Mouse (Mus musculus): ENCODE measurements around the gene 1700061G19Rik.
A peak's percentile ranks its signal among the peaks of the same experiment; 100 is the strongest.

1700061G19Rik gene

GRCm38 (mm10) chr17:56874936-56875651 lies at the start of gene 1700061G19Rik:
Gene 1700061G19Rik (plus strand): TSS chr17:56875477.
- no peak for DNase-seq (ENCODE audit: low spot score in 2 of 2)

DNA sequence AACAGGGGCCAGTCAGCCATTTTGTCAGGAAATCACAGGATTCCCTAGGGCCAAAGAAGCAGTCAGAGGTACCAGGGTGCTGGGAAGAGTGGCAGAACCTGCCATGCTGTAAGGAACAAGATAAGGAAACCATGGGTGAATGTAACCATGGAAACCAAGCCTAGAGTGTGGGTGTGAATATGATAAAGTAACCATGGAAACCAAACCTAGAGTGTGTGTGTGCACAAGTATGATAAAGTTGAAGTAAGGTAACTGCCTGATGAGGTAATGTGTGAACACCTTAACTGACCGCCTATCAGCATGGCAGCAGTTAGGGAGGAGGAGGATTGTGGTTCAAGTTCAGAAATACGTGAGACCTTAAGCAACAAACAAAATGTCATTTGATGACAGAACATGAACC lies 48.6 kb upstream of the 1700061G19Rik start:
- DNase-seq (ENCODE audit: low spot score in 2 of 2) = no peak

GRCm38 (mm10) chr17:56829171-56829570 lies 46.1 kb upstream of the 1700061G19Rik start:
- DNase-seq (ENCODE audit: low spot score in 2 of 2) = no peak

DNA sequence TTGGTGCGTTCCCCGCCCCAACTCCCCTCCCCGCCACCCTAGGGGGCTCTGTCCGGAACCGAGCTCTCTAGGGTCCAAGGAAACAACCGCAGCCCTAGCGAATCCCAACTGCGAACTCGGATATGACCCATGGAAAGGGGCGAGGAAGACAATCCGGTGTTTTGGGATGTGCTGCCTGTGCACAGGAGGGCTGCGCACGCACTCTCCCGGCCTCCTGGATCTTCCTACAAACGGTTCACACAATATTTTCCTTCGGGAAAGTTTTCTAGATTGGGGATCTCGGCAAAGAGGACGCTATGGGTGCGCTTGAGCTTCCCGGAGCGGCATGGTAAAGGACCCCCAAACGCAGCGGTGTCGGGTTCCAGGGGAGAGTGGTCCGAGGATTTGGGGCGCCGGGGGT lies 45.5 kb upstream of the 1700061G19Rik start:
- DNase-seq (ENCODE audit: low spot score in 2 of 2) = no peak

- no peak for DNase-seq (ENCODE audit: low spot score in 2 of 2)
Measured at GRCm38 (mm10) chr17:56830411-56831110, 44.7 kb upstream of the 1700061G19Rik start, which contains the start of gene Rfx2. Gene Rfx2 (minus strand): TSS chr17:56831013.

DNA sequence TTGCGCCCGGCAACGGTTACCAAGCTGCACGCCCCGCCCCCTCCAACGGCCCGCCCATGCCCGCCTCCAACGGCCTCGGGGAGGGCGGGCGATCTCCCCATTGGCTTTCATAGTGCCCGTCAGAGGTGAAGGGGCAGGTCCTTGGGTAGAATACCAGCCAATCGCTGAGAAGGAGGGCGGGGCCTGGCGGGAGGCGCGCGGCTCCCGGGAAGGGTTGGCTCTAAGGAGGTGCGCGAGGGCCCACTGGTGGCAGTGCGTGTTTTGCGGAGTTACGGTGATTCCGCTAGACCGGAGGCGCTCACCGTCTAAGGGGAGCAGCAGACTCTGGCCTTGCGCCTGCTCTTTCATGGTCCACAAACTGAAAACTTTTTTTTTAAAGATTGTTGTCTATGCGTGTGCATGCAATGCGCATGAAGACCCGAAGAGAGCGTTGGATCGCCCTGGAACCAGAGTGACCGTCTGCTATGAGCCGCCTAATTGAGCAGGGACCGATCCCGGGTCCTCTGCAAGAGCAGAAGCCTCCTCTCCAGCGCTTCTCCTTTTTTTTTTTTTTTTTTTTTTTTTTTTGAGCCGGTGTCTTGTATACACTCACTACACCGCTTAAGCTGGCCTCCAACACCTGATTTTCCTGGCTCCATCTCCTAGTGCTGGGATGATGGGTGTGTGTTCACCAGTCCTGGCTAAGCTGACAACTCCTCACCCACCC lies 44.0 kb upstream of the 1700061G19Rik start:
- peak; percentile 96 to 97 for DNase-seq (ENCODE audit: low spot score in 2 of 2)

GRCm38 (mm10) chr17:56832918-56833317 lies 42.4 kb upstream of the 1700061G19Rik start:
- no peak for DNase-seq (ENCODE audit: low spot score in 2 of 2)

DNA sequence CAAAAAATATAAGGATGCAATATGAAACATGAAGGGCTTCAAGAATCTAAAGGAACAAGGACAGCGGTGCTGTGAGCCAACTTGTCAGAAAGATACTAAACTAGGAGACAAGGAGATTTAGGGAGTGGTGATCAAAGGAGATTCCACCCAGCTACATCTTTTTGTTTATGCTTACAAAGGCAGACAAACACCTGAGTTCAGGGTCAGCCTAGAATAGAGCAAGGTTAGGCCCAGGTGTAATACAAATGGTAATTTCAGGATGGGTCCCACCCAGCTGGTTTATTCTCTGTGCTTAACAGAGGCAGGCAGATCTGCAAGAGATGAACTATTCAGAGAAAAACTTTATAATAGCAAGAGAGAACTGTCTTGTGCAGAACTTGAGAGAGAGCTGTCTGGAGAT lies 41.9 kb upstream of the 1700061G19Rik start:
- no peak for DNase-seq (ENCODE audit: low spot score in 2 of 2)

DNA sequence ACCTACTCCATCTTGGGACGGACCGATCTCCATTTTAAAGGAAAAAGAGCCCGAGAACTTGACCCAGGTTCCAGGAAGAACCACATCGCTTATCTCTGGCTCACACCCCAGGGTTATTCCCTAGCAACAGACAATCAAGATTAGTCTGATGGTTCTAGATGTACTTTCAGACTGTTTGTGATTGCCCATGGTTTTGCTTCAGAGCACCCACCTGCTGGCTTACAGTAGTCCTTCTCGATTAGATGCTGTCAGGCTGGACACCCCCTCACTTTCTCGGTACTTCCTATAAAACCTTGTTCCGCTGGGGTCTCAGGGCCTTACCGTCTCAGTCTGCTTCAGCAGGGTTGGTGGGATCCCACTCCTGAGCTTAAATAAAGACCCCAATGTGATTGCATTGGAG lies 38.9 kb upstream of the 1700061G19Rik start:
- DNase-seq (ENCODE audit: low spot score in 2 of 2) = no peak

GRCm38 (mm10) chr17:56840524-56840923 lies 34.8 kb upstream of the 1700061G19Rik start:
- no peak for DNase-seq (ENCODE audit: low spot score in 2 of 2)

DNA sequence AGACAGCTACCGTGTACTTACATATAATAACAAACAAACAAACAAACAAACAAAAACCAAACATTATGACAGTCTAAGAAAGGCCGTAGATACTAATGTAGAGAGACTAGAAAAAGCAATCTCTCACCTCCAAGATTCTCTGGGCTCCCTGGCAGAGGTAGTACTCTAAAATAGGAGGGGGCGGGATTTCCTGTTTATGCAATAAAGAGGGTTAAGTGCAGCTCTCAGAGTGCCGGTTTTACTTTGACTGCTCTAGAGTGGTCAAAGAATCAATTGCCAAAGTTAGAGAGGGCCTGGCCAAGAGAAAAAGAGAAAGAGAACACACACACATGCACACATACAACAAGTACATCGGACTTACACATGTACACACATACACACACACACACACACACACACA lies 33.1 kb upstream of the 1700061G19Rik start:
- no peak for DNase-seq (ENCODE audit: low spot score in 2 of 2)

DNA sequence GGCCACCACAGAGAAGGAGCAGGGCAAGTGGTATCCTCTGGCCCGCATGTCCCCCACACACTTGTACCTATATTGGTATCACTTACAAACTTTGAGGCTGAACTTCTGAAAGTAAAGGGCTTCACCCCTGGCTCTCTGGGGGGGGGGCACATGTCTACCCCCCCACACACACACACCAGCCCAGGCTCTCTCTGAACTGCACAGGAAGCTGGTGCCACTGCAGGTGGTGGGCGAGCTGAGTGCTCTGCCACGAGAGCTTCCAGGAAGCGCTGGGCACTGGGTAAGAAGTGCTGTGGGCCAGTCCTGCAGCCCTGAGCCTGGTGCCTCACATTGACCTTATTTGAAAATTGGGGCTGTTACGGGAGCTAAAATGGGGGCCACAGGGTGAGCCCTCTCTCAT lies 31.6 kb upstream of the 1700061G19Rik start:
- no peak for DNase-seq (ENCODE audit: low spot score in 2 of 2)

GRCm38 (mm10) chr17:56848785-56849184 lies 26.5 kb upstream of the 1700061G19Rik start:
- no peak for DNase-seq (ENCODE audit: low spot score in 2 of 2)

- DNase-seq (ENCODE audit: low spot score in 2 of 2) = no peak
Measured at GRCm38 (mm10) chr17:56849710-56850109, 25.6 kb upstream of the 1700061G19Rik start.

- DNase-seq (ENCODE audit: low spot score in 2 of 2) = no peak
Measured at GRCm38 (mm10) chr17:56851167-56851566, 24.1 kb upstream of the 1700061G19Rik start.

DNA sequence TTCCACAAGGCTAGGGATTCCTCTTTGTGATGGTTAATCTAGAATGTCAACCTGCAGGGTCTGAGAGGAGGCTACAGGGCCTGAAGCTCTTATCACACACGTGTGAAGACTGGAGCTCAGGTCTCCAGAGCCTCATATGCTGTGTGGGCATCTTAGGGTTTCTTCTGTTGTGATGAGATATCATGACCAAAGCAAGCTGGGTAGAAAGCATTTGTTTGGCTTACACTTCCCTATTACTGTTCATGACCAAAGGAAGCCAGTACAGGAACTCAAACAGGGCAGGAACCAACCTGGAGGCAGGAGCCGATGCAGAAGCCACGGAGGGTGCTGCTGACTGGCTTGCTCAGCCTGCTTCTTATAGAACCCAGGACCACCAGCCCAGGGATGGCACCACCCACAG lies 19.9 kb upstream of the 1700061G19Rik start:
- DNase-seq (ENCODE audit: low spot score in 2 of 2) = no peak

DNA sequence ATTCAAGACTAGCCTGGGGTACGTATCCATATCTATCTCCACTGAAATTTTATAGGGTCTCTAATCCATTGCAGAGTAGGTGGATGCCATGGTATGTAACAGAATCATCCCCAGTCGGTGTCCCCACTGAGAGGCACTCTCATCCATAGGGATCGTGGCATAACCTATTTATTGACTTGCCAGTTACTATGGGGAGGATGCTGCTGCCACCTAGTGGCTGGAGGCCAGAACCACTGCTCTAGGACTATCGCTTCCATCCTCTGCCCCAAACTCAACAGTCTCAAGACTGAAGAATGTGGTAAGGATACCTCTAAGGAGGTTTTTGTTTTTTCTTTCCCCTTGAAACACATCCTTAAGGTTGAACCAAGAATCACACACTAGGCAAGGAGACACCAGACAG lies 17.1 kb upstream of the 1700061G19Rik start:
- peak in 1 of 2 experiments; percentile 14 for DNase-seq (ENCODE audit: low spot score in 2 of 2)

GRCm38 (mm10) chr17:56858922-56859321 lies 16.4 kb upstream of the 1700061G19Rik start:
- DNase-seq (ENCODE audit: low spot score in 2 of 2) = no peak

GRCm38 (mm10) chr17:56861197-56861596 lies 14.1 kb upstream of the 1700061G19Rik start:
- no peak for DNase-seq (ENCODE audit: low spot score in 2 of 2)

- DNase-seq (ENCODE audit: low spot score in 2 of 2) = no peak
Measured at GRCm38 (mm10) chr17:56866071-56866470, 9.2 kb upstream of the 1700061G19Rik start.

DNA sequence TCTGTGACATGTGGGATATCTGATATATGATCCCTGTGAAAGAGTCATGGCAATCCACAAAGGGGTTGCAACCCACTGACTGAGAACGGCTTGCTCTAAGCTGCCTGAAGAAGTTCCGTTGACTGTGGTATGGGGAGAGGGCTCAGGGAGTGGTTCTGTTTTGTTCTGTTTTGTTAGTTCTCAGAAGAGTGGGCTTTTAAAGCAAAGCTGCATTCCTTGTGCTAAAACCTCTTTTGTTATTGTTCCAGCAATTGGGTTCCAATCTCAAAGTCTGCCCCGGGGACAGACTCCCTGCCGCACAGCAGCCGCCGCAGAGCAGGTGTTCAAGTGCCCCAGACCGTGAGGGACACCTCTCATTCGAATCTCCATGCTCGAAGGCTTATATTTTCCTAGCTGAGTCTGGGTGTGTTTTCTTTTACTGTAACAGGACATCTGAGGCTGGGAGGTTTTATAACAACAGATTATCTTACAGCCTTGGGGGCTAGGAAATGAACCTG lies 5.7 kb upstream of the 1700061G19Rik start:
- no peak for DNase-seq (ENCODE audit: low spot score in 2 of 2)

DNA sequence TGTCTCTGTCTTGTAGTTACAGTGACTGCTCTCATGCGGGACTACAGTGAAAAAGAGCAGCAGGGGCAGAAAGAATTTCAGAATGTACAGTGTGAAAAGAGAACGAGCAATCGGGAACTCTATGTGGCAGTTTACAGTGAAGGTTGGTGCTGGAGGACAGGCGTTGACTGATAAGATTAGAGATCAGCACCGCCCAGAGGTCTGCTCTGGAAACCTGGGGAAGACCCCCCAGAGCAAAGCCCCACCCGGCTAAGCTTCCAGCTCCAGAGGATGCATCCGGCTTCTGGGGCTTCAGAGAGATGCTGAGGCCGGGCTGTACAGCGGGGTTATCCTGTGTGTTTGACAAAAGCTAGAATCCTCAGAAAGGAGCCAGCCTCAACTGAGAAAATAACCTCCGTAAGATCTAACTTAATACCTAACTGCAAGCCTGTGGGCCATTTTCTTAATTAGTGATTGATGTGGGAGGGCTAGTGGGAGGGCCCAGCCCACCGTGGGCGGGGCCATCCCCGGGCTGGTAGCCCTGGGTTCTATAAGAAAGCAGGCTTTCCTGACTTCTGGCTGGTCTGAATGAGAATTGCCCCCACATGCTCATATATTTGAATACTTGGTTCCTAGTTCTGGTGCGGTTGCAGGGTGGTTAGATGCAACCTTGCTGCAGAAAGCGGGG lies 4.9 kb upstream of the 1700061G19Rik start:
- no peak for DNase-seq (ENCODE audit: low spot score in 2 of 2)

Data from frontal cortex, postnatal 14 days (tissue).